Mouse (Mus musculus) adrenal gland, postnatal 14 days (tissue): ENCODE results near the gene Nmnat3. TPM values are rescaled to one million over a fixed set of nuclear protein-coding genes. Genes with fewer than 3 reads are reported as not detected.

Source experiments
- DNase-seq: peaks from one replicate; pipeline ENCODE4 v3.0.0; 2021; ENCODE audit warnings: mixed read lengths
- total RNA-seq: library from RNA; stranded (reverse); gene quantifications from 2 replicates; pipeline ENCODE4 v1.2.3, GENCODE M21; 2021

Nmnat3 gene
- total RNA-seq, 1 experiment from 2014 or later, result 12.1 TPM

DNA sequence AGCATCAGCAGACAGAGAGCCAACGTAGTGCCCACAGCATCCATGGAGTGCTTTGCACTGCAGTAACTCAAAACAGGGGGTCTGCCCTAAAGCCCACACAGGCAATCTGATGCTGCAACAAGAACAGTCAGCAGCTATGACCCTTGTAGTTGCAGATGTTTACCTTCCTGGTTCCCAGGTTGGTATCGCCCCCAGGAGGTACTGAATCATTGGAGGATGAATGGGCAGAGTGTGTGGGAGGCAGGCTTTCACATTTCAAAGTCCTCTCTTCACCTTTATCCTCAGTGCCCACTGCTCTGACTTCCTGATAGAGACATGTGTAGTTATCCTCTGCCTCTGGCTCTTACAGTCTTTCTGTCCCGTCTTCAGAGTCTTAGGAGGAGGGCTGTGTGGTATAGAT lies 134.7 kb downstream of the Nmnat3 start:
- no peak for DNase-seq

DNA sequence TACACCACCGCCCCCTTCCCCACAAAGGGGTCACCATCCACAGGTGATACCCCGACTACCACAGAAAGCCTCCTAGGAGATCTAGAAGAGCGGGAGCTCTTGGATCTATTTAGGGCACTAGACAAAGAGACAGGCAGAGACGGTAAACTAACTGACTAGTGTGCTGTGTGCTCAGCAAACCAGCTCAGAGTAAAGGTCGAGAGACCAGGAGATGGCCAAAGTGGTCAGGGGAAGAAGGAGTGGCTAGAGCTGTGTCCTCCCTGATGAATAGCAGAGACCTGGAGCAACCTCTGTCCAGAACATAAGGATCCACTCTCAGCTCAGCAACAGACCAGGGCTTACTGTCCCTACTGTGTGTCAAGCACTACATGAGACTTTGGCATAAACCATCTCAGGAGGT lies 135.4 kb downstream of the Nmnat3 start, which contains the start of gene Rbp1:
Gene Rbp1 (plus strand): TSS at position 306 of the 400 bp plus-strand sequence.
- no peak for DNase-seq

DNA sequence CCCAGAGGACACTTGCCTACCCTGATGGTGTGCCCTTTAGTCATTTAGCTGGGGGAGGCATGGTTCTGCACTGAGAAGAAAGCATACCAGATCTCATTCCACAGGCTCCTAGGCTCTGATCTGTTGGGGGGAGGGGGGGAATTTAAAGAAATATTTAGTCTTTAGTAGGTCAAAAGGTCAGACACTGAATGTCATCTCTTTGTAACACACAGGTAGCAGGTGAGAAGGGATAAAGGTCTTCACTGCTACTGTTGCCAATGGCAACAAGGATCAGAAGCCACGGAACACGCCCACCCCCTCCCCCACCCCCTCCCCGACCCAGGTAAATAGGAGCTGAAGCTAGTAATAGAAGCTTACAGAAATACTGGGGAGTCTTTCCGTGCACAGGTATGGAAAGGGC lies 136.5 kb downstream of the Nmnat3 start:
- no peak for DNase-seq

DNA sequence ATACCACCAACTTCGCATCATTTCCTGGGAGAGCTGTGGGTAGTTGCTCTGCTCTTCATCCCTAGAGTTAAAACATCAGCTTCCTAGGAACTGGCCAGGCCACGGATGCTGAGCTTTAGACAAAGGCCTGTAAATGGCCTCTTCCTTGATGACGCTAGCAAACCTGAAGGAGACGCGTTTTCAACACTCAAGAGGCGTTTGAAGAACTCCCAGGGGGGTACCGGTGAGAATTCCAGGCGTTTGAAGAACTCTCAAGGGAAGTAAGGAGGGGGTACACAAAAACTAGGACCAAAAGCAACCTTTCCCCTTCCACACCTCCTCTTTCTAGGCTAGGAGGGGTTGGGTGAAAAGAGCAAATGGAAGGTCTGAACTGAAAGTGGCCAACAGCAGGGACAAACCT lies 137.1 kb downstream of the Nmnat3 start:
- DNase-seq, result no peak

DNA sequence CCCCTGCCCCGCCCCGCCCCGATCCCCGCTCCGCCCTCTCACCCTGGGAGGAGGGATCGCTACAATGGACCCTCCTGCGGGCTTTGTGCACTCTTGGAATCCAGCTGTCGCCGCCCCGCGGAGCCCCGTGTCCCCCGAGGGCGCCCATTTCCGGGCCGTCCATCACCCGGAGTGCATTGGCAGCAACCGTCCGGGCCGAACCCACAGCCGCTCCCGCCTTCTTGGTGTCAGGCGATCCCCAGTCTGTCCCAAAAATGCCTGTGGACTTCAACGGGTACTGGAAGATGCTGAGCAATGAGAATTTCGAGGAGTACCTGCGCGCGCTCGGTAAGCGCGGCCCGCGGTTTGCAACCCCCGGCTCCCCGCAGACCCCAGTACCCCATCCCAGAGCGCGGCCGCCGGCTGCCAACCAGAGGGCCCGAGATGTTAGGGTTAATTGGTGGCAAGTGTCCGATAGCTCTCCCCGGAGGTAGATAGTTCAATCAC lies 137.5 kb downstream of the Nmnat3 start:
- DNase-seq, result peak; percentile 69

DNA sequence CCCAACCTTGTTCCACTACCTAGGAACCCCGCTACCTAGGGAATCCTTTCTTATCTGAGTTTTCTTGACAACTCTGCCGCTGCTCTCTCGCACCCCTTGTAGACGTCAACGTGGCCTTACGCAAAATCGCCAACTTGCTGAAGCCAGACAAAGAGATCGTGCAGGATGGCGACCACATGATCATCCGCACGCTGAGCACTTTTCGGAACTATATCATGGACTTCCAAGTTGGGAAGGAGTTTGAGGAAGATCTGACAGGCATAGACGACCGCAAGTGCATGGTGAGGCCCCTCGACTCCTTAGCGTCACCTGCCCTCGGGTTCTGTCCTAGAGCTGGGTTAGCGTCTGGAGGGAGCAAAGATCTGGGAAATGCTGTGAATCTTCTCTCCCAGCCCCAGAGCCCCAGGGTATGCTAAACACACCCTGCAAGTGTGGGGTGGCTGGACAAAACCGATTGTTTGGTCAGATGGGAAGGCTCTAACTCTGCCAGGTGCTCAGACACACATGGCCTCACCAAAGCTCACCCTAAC lies 138.2 kb downstream of the Nmnat3 start:
- DNase-seq, result no peak

DNA sequence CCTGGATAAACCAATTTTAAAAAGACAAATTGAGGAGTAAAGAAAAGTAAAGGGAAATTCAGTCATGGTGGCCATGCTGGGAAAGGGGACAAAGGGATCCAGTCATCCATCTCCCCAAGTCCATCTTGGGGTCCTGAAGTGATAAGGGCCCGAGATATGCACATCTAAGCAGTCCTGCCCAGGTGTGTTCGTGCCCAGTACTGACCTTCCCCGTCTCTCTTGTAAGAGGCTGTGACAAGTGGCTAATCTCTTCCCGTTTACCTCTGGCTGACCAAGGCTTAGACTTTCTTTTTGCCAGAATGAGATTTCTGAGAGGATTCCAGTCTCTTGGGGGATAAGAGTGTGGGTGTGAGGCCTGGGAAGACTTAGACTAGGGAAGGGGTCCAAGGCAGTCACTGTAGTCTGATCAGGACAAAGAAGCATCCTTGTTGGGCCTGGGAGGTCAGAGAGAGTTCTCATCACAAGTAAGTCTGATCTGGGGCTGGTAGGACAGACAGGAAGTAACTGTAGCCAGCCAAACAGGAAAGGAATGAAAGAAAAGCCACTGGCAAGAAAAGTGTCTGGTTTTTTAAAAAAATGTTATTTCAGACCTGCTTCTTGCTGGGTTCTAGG lies 140.8 kb downstream of the Nmnat3 start:
- DNase-seq, result no peak

DNA sequence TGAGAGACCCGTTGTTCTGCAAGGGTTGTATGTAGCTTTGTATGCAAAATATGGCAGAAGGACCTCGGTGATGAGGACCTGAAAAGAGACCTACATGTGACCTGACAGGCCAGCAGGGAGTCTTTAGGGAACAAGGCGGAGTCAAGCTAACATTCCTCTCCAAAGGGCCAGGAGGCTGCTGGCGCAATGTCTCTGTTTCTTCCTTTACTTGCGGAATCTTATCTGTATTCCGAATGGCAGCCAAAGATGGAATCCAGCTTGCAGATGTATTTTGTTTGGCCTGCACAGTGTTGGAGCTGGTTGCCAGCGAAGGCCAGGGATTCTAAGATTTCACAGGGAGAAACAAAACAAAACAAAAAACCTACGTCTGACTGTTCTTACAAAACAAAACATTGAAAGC lies 141.5 kb downstream of the Nmnat3 start:
- DNase-seq, result no peak

DNA sequence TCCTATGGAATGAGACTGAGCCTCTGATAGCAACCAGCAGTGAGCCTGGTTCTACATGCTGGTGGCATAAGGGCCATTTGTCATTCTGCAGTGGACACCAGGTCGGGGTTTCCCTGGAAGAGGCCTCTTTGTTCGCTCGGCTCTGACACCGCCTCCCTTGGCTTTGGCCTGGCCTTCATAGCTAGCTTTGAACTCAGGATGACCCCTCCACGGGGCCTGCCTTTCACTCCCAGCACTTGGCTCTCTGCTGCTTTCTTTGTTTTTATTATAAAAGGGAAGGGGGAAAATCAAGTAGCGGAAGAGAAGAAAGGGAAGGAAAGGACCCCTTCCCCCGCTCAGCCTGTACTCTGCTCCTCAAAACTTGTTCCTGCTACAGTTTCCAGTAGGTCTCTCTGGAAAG lies 142.6 kb downstream of the Nmnat3 start:
- peak; percentile 55 for DNase-seq

DNA sequence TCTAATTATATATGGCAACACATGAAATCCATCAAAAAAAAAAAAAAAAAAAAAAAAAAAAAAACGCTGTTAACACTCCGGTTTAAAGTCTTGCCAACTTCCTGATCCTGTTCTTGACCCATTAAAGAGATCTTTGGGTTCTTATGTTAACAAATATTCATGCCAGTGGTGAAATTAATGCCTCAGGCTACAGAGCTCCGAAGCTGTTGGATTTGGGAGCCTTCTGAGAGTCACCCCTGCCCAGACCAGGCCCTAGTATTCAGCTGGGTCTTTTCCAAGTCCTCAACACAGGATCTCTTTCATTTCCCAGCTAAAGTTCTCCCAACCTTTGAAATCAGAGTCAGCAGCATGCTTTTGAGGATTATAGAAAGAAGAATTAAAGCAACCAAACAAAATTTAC lies 143.3 kb downstream of the Nmnat3 start:
- DNase-seq, result no peak

DNA sequence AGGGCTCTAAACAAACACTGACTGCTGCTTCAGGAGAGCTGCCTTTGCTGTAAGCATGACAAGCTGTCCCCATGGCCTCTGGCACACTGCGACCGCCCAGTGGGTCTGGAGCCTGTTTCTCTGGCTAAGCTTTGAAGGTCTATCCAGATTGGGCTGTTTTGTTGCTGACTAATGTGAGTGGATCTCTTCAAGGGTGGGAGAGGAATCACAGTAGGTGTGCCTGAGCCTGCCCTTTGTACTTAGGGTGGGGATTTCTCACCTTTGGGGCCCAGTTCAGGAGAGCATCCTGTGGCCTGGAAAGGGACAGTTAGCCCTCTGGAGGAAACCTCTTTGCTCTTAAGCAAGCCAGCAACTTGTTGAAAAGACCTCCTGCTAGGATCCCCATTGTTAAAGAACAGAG lies 145.8 kb downstream of the Nmnat3 start:
- DNase-seq, result no peak

DNA sequence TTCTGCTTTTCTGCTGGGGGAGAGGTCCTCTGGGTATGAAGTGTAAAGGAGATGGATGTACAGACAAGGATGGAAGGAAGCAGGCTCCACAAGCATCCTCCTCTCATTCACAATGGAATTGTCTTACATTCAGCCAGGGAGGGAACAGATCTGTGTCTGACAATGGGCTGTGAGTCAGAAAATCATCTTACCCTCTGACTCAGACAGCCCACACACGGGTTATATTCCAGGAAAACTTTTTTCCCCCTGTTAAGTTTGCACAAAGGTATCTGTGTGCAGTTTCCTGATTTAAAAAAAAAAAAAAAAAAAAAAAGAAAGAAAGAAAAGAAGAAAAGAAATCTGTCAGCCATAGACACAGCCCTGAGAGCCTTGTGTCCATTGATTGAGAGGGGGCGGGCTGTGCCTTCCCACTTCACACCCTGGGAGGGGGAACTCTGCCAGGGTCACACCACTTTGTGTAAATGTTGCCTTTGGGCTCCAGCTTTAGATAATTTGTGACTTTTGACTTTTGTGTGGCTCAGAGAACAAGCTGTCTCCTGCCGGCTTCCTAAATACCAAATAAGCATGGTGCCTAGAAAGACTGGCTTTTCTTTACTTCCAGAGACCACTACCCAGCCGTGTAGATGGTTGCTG lies 146.8 kb downstream of the Nmnat3 start:
- DNase-seq, result no peak

DNA sequence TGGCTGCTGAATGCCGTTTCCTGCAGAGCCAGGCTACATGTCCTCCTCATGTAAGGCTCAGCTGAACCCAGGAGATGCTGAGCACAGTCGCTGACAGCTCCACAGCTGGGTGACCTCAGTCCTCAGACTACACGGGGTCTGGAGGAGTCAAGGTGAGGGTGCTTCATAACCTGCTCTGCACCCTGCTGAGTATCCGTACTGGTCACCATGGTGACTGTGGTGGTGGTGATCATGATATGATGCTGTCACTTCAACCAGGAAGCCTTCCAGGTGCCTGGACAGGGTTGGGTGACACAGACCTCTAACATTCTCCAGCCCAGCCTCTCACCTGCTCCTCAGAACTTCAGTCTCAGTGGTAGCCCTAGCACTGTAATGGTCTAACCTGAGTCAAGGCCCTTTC lies 150.6 kb downstream of the Nmnat3 start:
- DNase-seq, result no peak

DNA sequence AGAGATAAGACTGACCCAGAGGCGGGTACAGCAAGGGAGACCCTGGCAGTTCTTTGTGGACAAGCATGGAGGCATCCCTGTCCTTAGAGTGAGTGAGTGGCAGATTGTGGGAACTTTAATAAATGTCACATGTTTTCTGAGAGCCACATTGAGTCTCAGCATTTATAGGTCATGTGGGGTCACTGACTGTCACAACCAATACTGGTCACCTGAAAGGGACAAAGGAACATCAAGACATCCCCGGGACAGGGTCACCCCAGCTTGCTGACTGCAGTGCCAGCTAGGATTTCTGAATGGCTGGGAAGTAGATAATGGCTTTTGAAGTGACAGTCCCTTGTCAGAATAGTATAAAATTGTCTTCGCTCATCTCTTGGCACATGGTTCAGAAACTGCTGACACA lies 151.9 kb downstream of the Nmnat3 start:
- DNase-seq, result no peak

DNA sequence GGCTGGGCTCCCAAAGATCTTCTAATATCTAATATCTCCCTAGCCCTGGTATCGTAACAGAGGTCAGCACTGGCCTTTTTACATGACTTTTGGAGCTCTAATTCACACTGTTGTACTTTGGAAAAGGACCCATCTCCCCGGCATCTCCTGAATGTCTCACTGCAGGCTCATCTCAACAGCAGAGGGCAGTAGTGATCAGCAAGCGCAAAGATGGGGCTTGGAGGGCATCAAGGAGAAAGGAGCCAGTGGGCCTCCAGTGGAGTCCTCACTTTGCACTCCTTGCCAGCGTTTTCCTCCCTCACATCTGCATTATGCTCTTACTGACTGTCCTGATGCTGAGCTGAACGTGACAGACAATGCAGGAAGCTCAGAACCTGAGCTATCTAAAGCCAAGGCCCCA lies 155.4 kb downstream of the Nmnat3 start:
- DNase-seq, result peak; percentile 58

DNA sequence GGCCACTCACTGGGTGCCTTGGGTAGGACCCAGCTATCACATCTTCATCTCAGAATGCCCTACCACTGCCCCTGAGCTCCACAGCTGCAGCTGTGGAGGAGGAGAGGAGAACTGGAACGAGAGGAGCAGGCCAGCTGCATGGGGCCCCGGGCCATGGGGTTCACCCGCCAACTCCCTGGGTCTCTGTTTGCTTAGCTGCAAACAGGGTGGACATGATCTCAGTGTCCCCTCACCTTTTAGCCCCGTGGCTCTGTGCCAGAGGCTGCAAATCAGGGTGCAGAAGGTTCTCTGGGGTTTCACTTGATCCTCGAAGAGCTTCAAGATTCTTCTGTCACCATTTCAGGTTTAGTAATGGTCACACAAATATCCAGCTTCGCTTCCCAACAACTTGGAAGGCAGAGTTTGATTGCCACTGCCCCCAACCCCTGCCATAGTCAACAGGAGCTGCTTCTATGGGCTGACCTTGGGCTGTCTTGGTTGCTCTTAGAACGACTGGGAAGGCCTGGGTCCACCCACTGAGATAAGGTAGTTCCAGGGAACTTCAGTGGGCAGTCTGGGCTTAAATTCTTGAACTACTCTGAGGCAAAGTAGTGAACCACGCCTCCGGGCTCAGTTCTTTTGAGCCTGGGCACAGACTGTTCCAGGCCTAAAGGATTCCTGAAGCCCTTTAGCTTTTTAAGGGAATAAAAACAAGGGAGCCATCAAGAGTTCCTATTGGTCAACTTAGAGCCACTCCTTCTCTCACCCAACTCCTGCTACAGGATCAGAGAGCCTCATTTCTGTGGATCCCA lies 158.3 kb downstream of the Nmnat3 start:
- no peak for DNase-seq

DNA sequence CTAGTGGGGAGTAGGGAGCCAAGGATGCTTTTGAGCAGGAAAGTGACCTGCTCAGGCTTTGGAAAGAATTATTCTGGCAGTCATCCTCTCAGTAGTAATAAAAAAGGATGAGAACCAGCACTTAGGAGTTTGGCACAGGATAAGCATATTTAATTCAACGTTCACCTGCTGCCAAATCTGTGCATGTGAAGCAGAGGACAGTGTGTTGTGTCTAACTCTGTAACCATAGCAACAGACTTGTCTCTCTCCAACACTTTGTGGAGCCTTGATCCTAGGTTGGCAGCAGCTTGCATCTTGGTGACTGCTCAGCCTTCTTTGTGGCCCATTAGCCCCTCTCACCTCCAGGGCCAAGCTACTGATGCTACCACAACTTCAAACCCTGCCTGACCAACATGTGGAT lies 163.7 kb downstream of the Nmnat3 start:
- DNase-seq, result no peak

DNA sequence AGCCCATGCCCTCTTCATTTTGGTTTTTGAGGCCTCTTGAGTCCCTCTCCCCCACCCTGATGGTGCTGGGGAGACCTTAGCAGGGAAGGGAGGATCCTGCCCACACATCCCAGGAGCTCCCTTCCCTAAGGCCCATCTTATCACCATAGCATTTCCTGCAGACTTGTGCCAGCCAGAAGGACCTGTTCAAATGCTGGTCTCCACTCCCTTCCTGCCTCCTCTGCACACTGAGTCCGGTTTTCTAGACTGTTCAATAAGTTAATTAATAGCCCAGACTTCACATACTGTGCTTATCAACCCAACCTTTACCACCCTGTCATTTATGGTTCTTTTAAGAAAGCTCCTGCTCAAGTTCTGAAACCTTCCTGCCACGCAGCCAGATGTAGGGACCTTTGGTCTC lies 179.5 kb downstream of the Nmnat3 start:
- no peak for DNase-seq

Other genes starting within 250 kb of the Nmnat3 start
- gene Rbp1, start 135.5 kb downstream of the Nmnat3 start, total RNA-seq, result 8.8 and 11.2 TPM in 2 replicates
- 0.68 TPM in 1 of 2 replicates, not detected in the other for gene Rbp2, start 198.7 kb downstream of the Nmnat3 start, total RNA-seq